Mouse (Mus musculus): ENCODE results near the gene Olfr103. TPM values are rescaled to one million over a fixed set of nuclear protein-coding genes. Genes with fewer than 3 reads are reported as not detected.

Gene Olfr103
- not detected in 2 replicates for polyA plus RNA-seq (2015; fragmentation: Nextera tagmentation; extraction: Ambion mirVana)

- no peak for ATAC-seq (ENCODE audit: borderline replicate concordance, extremely low read depth, low FRiP score, low TSS enrichment)
- Histone ChIP-seq H3K36me3 (no peaks in the 10 kb centered on the region), H3K9me3 (no peaks in the 10 kb centered on the region), H3K4me3 (no peak within 1 kb of the TSS), H3K27me3 (no peaks in the 10 kb centered on the region), H3K27ac (no peak within 1 kb of the TSS), H3K4me1 (no peaks in the 10 kb centered on the region), H3K4me2 (no peak within 1 kb of the TSS), H3K9ac (no peak within 1 kb of the TSS)
- 77% methylated on average over 2 of the region's 2 CpGs for WGBS
Measured at GRCm38 (mm10) chr17:37339598-37339997, at the start of gene Olfr103. Gene Olfr103 (minus strand): TSS chr17:37339698.

GRCm38 (mm10) chr17:37378733-37379132 lies 39.2 kb upstream of the Olfr103 start, which contains the start of gene Olfr105-ps:
Gene Olfr105-ps (plus strand): TSS chr17:37379033.
- Histone ChIP-seq H3K36me3 (no peaks in the 10 kb centered on the region), H3K27me3 (no peaks in the 10 kb centered on the region), H3K4me1 (no peaks in the 10 kb centered on the region), H3K4me3 (no peak within 1 kb of the TSS), H3K9me3 (no peaks in the 10 kb centered on the region), H3K4me2 (no peak within 1 kb of the TSS), H3K27ac (no peak within 1 kb of the TSS), H3K9ac (no peak within 1 kb of the TSS)
- ATAC-seq (ENCODE audit: borderline replicate concordance, extremely low read depth, low FRiP score, low TSS enrichment), result no peak

GRCm38 (mm10) chr17:37359282-37359681 lies 19.8 kb upstream of the Olfr103 start, which contains the start of gene Olfr104-ps:
Gene Olfr104-ps (plus strand): TSS chr17:37359582.
- no peak for ATAC-seq (ENCODE audit: borderline replicate concordance, extremely low read depth, low FRiP score, low TSS enrichment)
- no peaks in the 10 kb centered on the region for H3K9me3 ChIP-seq
- no peaks in the 10 kb centered on the region for H3K27me3 ChIP-seq
- H3K4me3 ChIP-seq, result no peak within 1 kb of the TSS
- H3K9ac ChIP-seq, result no peak within 1 kb of the TSS
- H3K4me2 ChIP-seq, result no peak within 1 kb of the TSS
- no peak within 1 kb of the TSS for H3K27ac ChIP-seq
- H3K36me3 ChIP-seq, result no peaks in the 10 kb centered on the region
- no peaks in the 10 kb centered on the region for H3K4me1 ChIP-seq

GRCm38 (mm10) chr17:37316954-37317353 lies 22.5 kb downstream of the Olfr103 start, which contains the start of gene Olfr102:
Gene Olfr102 (minus strand): TSS chr17:37317054.
- H3K27me3 ChIP-seq, result no peaks in the 10 kb centered on the region
- H3K36me3 ChIP-seq, result no peaks in the 10 kb centered on the region
- no peak within 1 kb of the TSS for H3K9ac ChIP-seq
- H3K4me1 ChIP-seq, result no peaks in the 10 kb centered on the region
- no peaks in the 10 kb centered on the region for H3K9me3 ChIP-seq
- ATAC-seq (ENCODE audit: borderline replicate concordance, extremely low read depth, low FRiP score, low TSS enrichment), result no peak
- no peak within 1 kb of the TSS for H3K4me2 ChIP-seq
- no peak within 1 kb of the TSS for H3K4me3 ChIP-seq
- H3K27ac ChIP-seq, result no peak within 1 kb of the TSS

DNA sequence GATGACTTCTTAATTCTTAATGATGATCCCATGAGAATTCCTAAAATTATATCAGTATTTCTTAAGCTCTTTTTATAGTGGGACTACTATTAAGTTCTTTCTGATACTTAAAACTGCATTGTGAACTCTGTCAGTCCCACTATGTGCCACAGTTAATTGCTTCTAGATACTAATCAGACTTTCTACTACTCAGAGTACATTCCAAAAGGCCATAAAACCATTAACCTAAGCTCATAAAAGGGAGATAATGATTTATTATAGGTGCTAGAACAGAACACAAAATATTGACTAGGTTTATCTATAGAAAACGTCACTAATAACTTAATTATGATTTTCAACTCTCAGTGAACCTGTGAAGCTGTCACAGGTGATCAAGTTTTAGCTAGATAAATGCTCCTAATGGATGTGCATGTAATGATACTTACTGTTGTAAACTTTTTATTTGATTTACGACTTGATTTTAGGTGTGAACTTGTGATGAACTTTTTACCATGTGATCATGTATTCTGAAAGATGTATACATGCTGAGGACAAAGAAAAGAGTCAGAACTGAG lies 29.3 kb downstream of the Olfr103 start:
- no peaks in the 10 kb centered on the region for H3K27me3 ChIP-seq
- no peak overlapping the region for H3K27ac ChIP-seq
- no peak overlapping the region for H3K4me2 ChIP-seq
- no peaks in the 10 kb centered on the region for H3K4me1 ChIP-seq
- H3K4me3 ChIP-seq, result no peak overlapping the region
- no peaks in the 10 kb centered on the region for H3K36me3 ChIP-seq
- H3K9ac ChIP-seq, result no peak overlapping the region
- ATAC-seq (ENCODE audit: borderline replicate concordance, extremely low read depth, low FRiP score, low TSS enrichment), result no peak
- no peaks in the 10 kb centered on the region for H3K9me3 ChIP-seq
- 24% methylated on average over 2 of the region's 2 CpGs for WGBS

- Histone ChIP-seq H3K4me3 (no peak overlapping the region), H3K4me1 (no peaks in the 10 kb centered on the region), H3K9ac (no peak overlapping the region), H3K9me3 (no peaks in the 10 kb centered on the region), H3K27ac (no peak overlapping the region), H3K36me3 (no peaks in the 10 kb centered on the region), H3K4me2 (no peak overlapping the region), H3K27me3 (no peaks in the 10 kb centered on the region)
- no peak for ATAC-seq (ENCODE audit: borderline replicate concordance, extremely low read depth, low FRiP score, low TSS enrichment)
- 38% methylated on average over 4 of the region's 4 CpGs for WGBS
Measured at GRCm38 (mm10) chr17:37308483-37308882, 31.0 kb downstream of the Olfr103 start.

DNA sequence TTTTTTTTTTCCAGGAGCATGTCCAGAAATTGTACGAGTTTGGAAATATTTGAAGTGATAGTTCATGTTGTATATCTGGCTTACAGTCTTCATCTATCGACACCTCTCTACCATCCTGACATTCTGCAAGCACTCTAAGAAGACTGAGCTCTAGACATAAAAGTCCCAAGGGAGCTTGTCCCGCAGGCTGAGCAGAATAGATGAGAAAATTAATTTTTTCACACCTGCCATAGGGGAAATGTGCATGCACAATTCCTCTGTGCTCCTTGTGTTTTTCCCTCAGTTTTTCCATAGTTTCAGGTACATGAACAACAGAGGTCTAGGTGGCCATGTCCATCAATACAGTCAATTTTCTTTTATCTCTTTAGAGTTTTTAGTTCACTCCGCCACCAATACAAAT lies 35.3 kb downstream of the Olfr103 start, which contains the start of gene Olfr101:
TSS of gene Olfr101 (minus strand) at position 101 of the 400 bp plus-strand sequence.
- Histone ChIP-seq H3K4me2 (no peak within 1 kb of the TSS), H3K9ac (no peak within 1 kb of the TSS), H3K4me3 (no peak within 1 kb of the TSS), H3K9me3 (no peaks in the 10 kb centered on the region), H3K27me3 (no peaks in the 10 kb centered on the region), H3K27ac (no peak within 1 kb of the TSS), H3K36me3 (no peaks in the 10 kb centered on the region), H3K4me1 (no peaks in the 10 kb centered on the region)
- WGBS, result 78% methylated on average over 4 of the region's 4 CpGs
- no peak for ATAC-seq (ENCODE audit: borderline replicate concordance, extremely low read depth, low FRiP score, low TSS enrichment)

Other genes starting within 250 kb of the Olfr103 start
- not detected in 2 replicates for gene Olfr91, start 241.4 kb downstream of the Olfr103 start, polyA plus RNA-seq (2015; fragmentation: Nextera tagmentation; extraction: Ambion mirVana)
- gene Olfr92, start 219.6 kb downstream of the Olfr103 start, polyA plus RNA-seq (2015; fragmentation: Nextera tagmentation; extraction: Ambion mirVana), result not detected in 2 replicates
- gene Olfr93, start 178.2 kb downstream of the Olfr103 start, polyA plus RNA-seq (2015; fragmentation: Nextera tagmentation; extraction: Ambion mirVana), result not detected in 2 replicates
- gene Ubd, start 145.8 kb downstream of the Olfr103 start, polyA plus RNA-seq (2015; fragmentation: Nextera tagmentation; extraction: Ambion mirVana), result 0.86 TPM in 1 of 2 replicates, not detected in the other
- gene Olfr94, start 138.7 kb downstream of the Olfr103 start, polyA plus RNA-seq (2015; fragmentation: Nextera tagmentation; extraction: Ambion mirVana), result not detected in 2 replicates
- not detected in 2 replicates for gene Olfr95, start 126.6 kb downstream of the Olfr103 start, polyA plus RNA-seq (2015; fragmentation: Nextera tagmentation; extraction: Ambion mirVana)
- not detected in 2 replicates for gene Olfr96, start 119.6 kb downstream of the Olfr103 start, polyA plus RNA-seq (2015; fragmentation: Nextera tagmentation; extraction: Ambion mirVana)
- gene Olfr97, start 102.4 kb downstream of the Olfr103 start, polyA plus RNA-seq (2015; fragmentation: Nextera tagmentation; extraction: Ambion mirVana), result not detected in 2 replicates
- not detected in 2 replicates for gene Olfr98, start 75.9 kb downstream of the Olfr103 start, polyA plus RNA-seq (2015; fragmentation: Nextera tagmentation; extraction: Ambion mirVana)
- 2.2 and 3.0 TPM in 2 replicates for gene H2-M3, start 69.5 kb downstream of the Olfr103 start, polyA plus RNA-seq (2015; fragmentation: Nextera tagmentation; extraction: Ambion mirVana)
- gene Olfr99, start 56.2 kb downstream of the Olfr103 start, polyA plus RNA-seq (2015; fragmentation: Nextera tagmentation; extraction: Ambion mirVana), result not detected in 2 replicates
- not detected in 2 replicates for gene Olfr101, start 35.4 kb downstream of the Olfr103 start, polyA plus RNA-seq (2015; fragmentation: Nextera tagmentation; extraction: Ambion mirVana)
- gene Olfr102, start 22.6 kb downstream of the Olfr103 start, polyA plus RNA-seq (2015; fragmentation: Nextera tagmentation; extraction: Ambion mirVana), result not detected in 2 replicates
- gene Olfr104-ps, start 19.9 kb upstream of the Olfr103 start, polyA plus RNA-seq (2015; fragmentation: Nextera tagmentation; extraction: Ambion mirVana), result not detected in 2 replicates
- gene Olfr105-ps, start 39.3 kb upstream of the Olfr103 start, polyA plus RNA-seq (2015; fragmentation: Nextera tagmentation; extraction: Ambion mirVana), result not detected in 2 replicates
- gene Olfr106-ps, start 50.7 kb upstream of the Olfr103 start, polyA plus RNA-seq (2015; fragmentation: Nextera tagmentation; extraction: Ambion mirVana), result not detected in 2 replicates
- gene Olfr107, start 59.5 kb upstream of the Olfr103 start, polyA plus RNA-seq (2015; fragmentation: Nextera tagmentation; extraction: Ambion mirVana), result not detected in 2 replicates
- not detected in 2 replicates for gene Olfr108, start 105.8 kb upstream of the Olfr103 start, polyA plus RNA-seq (2015; fragmentation: Nextera tagmentation; extraction: Ambion mirVana)
- gene Olfr109, start 119.2 kb upstream of the Olfr103 start, polyA plus RNA-seq (2015; fragmentation: Nextera tagmentation; extraction: Ambion mirVana), result not detected in 2 replicates
- 0.11 TPM in 1 of 2 replicates, not detected in the other for gene H2-M2, start 143.9 kb upstream of the Olfr103 start, polyA plus RNA-seq (2015; fragmentation: Nextera tagmentation; extraction: Ambion mirVana)
- not detected in 2 replicates for gene Olfr110, start 152.8 kb upstream of the Olfr103 start, polyA plus RNA-seq (2015; fragmentation: Nextera tagmentation; extraction: Ambion mirVana)
- not detected in 2 replicates for gene Olfr111, start 168.3 kb upstream of the Olfr103 start, polyA plus RNA-seq (2015; fragmentation: Nextera tagmentation; extraction: Ambion mirVana)
- gene Olfr112, start 229.8 kb upstream of the Olfr103 start, polyA plus RNA-seq (2015; fragmentation: Nextera tagmentation; extraction: Ambion mirVana), result not detected in 2 replicates
- not detected in 2 replicates for gene Olfr113, start 238.0 kb upstream of the Olfr103 start, polyA plus RNA-seq (2015; fragmentation: Nextera tagmentation; extraction: Ambion mirVana)

Data from lung, embryonic 15.5 days (tissue).